Mouse (Mus musculus) intestine, embryonic 16.5 days (tissue): Measurements from ENCODE around the gene Ptges2. TPM values are rescaled to one million over a fixed set of nuclear protein-coding genes. Genes with fewer than 3 reads are reported as not detected.

ENCODE experiments used
- ATAC-seq: fragments of 200-750 bp; cut with Nextera tagmentation; 2 replicates; pipeline ENCODE4 v1.8.0; 2017; ENCODE audit warnings: moderate TSS enrichment, moderate library complexity
- H3K27ac ChIP-seq: fragments of 300-500 bp; sonication (generic); 2 replicates; pipeline ENCODE4 v1.5.1; 2014; ENCODE audit warnings: mild to moderate bottlenecking, low read length
- H3K27me3 ChIP-seq: fragments of 300-500 bp; sonication (generic); replicated peaks from 2 replicates; pipeline ENCODE4 v1.6.1; 2014; ENCODE audit warnings: low read length, control low read depth, mixed read lengths; ENCODE audit not compliant: control insufficient read depth, insufficient read depth
- H3K36me3 ChIP-seq: fragments of 300-500 bp; sonication (generic); 2 replicates; pipeline ENCODE4 v1.6.1; 2014; ENCODE audit warnings: low read length, control low read depth; ENCODE audit not compliant: control insufficient read depth, insufficient read depth
- H3K4me1 ChIP-seq: fragments of 300-500 bp; sonication (generic); 2 replicates; pipeline ENCODE4 v1.6.1; 2014; ENCODE audit warnings: low read length, control low read depth, mixed read lengths; ENCODE audit not compliant: control insufficient read depth, insufficient read depth
- H3K4me2 ChIP-seq: fragments of 300-500 bp; sonication (generic); 2 replicates; pipeline ENCODE4 v1.6.1; 2014; ENCODE audit warnings: low read depth, low read length, control low read depth
- H3K4me3 ChIP-seq: fragments of 300-500 bp; sonication (generic); 2 replicates; pipeline ENCODE4 v1.5.1; 2014; ENCODE audit warnings: mild to moderate bottlenecking, low read length
- H3K9ac ChIP-seq: fragments of 300-500 bp; sonication (generic); 2 replicates; pipeline ENCODE4 v1.6.1; 2014; ENCODE audit warnings: low read depth, low read length
- H3K9me3 ChIP-seq: fragments of 300-500 bp; sonication (generic); 2 replicates; pipeline ENCODE4 v1.6.1; 2016; ENCODE audit warnings: low read length, control low read depth; ENCODE audit not compliant: control insufficient read depth
- WGBS: fragments of 180-500 bp; shearing (Covaris S2); extraction: QIAGEN DNeasy Blood & Tissue Kit; methylation state at CpG from one replicate; pipeline ENCODE4 v1.1.7; 2014; 5-methylcytosine and 5-hydroxymethylcytosine counted together
- polyA plus RNA-seq: library from polyadenylated mRNA; unstranded; fragments of >200 nt; fragmentation: Nextera tagmentation; extraction: Ambion mirVana; gene quantifications from 2 replicates; pipeline ENCODE4 v1.2.1, GENCODE M21; 2015

Gene Ptges2
- polyA plus RNA-seq, 1 experiment from 2014 or later, result 49.8 TPM

DNA sequence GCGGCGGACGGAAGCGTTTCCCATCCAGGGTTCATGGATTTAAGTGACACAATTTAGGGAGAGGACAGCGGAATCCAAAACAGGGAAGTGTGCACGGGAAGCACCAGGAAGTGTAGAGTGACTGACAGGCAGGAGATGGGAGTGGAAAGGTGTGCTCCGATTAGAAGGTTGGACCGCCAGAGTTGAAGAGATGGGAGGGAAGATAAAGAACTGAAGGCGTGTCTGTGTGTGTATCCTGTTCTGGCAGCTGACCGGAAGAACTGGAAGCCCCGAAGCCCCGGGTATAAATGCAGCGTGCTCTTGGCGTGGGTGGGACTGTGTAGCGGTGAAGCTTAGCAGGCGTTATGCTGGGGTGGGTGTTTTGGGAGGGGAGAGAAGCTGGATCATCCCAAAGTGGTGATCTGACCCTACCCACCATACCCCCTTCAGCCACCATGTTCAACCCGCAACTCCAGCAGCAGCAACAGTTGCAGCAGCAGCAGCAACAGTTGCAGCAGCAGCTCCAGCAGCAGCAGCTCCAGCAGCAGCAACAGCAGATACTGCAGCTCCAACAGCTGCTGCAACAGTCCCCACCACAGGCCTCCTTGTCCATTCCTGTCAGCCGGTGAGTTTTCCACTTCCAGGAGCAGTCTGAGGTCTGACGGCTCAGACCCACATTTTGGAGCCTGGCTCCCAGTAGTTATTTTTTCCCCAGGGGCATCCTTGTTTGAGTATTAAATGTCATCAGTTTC is 32.2 kb upstream of the Ptges2 start:
- H3K27me3 ChIP-seq, result 0 out of 2 replicates have a peak, but pooled peaks cover 3% of the 10 kb centered on the region
- H3K4me1 ChIP-seq, result peaks cover 16% of the 10 kb centered on the region
- peak; percentile 75 for ATAC-seq
- peak overlapping the region; percentile 89 for H3K9ac ChIP-seq
- H3K27ac ChIP-seq, result peak overlapping the region; percentile 97
- no peaks in the 10 kb centered on the region for H3K9me3 ChIP-seq
- H3K36me3 ChIP-seq, result peaks cover 5% of the 10 kb centered on the region
- H3K4me3 ChIP-seq, result peak overlapping the region; percentile 79
- peak overlapping the region; percentile 81 for H3K4me2 ChIP-seq
- 7% methylated on average over 19 of the region's 19 CpGs for WGBS

DNA sequence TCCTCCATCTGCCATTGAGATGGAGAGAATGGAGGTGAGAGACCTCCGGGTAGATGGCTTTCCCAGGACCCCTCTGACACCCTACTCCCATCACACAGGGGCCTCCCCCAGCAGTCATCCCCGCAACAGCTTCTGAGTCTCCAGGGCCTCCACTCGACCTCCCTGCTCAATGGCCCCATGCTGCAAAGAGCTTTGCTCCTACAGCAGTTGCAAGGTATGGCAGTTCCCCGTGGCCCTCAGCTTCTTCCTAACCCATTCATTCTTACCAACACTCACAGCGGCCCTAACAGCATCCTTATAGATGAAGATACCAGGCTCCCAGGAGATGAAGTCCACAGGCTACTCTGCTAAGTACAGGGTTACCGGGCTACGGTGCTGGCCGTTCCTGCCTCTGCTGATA is 31.6 kb upstream of the Ptges2 start:
- Histone ChIP-seq H3K27ac (no peak overlapping the region), H3K36me3 (peaks cover 5% of the 10 kb centered on the region), H3K27me3 (0 out of 2 replicates have a peak, but pooled peaks cover 3% of the 10 kb centered on the region), H3K9me3 (no peaks in the 10 kb centered on the region), H3K4me1 (peaks cover 16% of the 10 kb centered on the region), H3K4me2 (peak overlapping the region; percentile 81), H3K9ac (peak overlapping the region; percentile 89), H3K4me3 (peak overlapping the region; percentile 79)
- no peak for ATAC-seq
- WGBS, result 77% methylated on average over 8 of the region's 8 CpGs

DNA sequence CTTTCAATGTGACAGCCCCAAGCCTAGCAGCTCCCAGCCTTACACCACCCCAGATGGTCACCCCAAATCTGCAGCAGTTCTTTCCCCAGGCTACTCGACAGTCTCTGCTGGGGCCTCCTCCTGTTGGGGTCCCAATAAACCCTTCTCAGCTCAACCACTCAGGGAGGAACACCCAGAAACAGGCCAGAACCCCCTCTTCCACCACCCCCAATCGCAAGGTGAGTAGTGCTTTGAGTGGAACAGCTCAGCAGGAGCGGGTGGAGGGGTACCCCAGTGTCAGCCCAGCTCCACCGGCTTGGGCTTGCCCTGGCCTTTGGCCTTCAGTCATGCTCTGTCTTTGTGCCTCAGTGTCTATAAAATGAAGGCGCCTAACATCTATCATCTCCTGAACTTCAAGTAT is 28.4 kb upstream of the Ptges2 start:
- Histone ChIP-seq H3K36me3 (peaks cover 16% of the 10 kb centered on the region), H3K4me1 (peaks cover 10% of the 10 kb centered on the region), H3K9ac (no peak overlapping the region), H3K9me3 (no peaks in the 10 kb centered on the region), H3K4me2 (no peak overlapping the region), H3K4me3 (no peak overlapping the region), H3K27me3 (no peaks in the 10 kb centered on the region), H3K27ac (no peak overlapping the region)
- no peak for ATAC-seq
- 94% methylated on average over 5 of the region's 5 CpGs for WGBS

- Histone ChIP-seq H3K36me3 (peaks cover 36% of the 10 kb centered on the region), H3K4me2 (no peak overlapping the region), H3K9ac (no peak overlapping the region), H3K27ac (no peak overlapping the region), H3K4me1 (peaks cover 3% of the 10 kb centered on the region), H3K9me3 (no peaks in the 10 kb centered on the region), H3K27me3 (no peaks in the 10 kb centered on the region), H3K4me3 (no peak overlapping the region)
- 91% methylated on average over 10 of the region's 10 CpGs for WGBS
- ATAC-seq, result no peak
These were observed 21.5 kb upstream of the Ptges2 start for GRCm38 (mm10) chr2:32374191-32374590.

- WGBS, result 88% methylated on average over 13 of the region's 13 CpGs
- no peak overlapping the region for H3K9ac ChIP-seq
- no peaks in the 10 kb centered on the region for H3K27me3 ChIP-seq
- peaks cover 3% of the 10 kb centered on the region for H3K4me1 ChIP-seq
- peaks cover 34% of the 10 kb centered on the region for H3K36me3 ChIP-seq
- no peaks in the 10 kb centered on the region for H3K9me3 ChIP-seq
- ATAC-seq, result no peak
- no peak overlapping the region for H3K4me2 ChIP-seq
- no peak overlapping the region for H3K4me3 ChIP-seq
- H3K27ac ChIP-seq, result no peak overlapping the region
These were observed 20.3 kb upstream of the Ptges2 start for GRCm38 (mm10) chr2:32375317-32375940.

- Histone ChIP-seq H3K4me3 (no peak overlapping the region), H3K27me3 (no peaks in the 10 kb centered on the region), H3K27ac (no peak overlapping the region), H3K36me3 (peaks cover 28% of the 10 kb centered on the region), H3K4me1 (peaks cover 7% of the 10 kb centered on the region), H3K9ac (no peak overlapping the region), H3K4me2 (no peak overlapping the region), H3K9me3 (no peaks in the 10 kb centered on the region)
- ATAC-seq, result no peak
- WGBS, result 93% methylated on average over 10 of the region's 10 CpGs
These were observed 18.7 kb upstream of the Ptges2 start for GRCm38 (mm10) chr2:32376963-32377362.

- no peaks in the 10 kb centered on the region; the same call in 1 of the 2 replicates for H3K27me3 ChIP-seq
- peaks cover 20% of the 10 kb centered on the region for H3K36me3 ChIP-seq
- ATAC-seq, result no peak
- peaks cover 4% of the 10 kb centered on the region; the same call in 1 of the 2 replicates for H3K4me1 ChIP-seq
- H3K9me3 ChIP-seq, result no peaks in the 10 kb centered on the region
- no peak overlapping the region for H3K27ac ChIP-seq
- H3K4me2 ChIP-seq, result no peak overlapping the region
- no peak overlapping the region for H3K4me3 ChIP-seq
- no peak overlapping the region for H3K9ac ChIP-seq
- 87% methylated on average over 7 of the region's 7 CpGs for WGBS
These were observed 15.6 kb upstream of the Ptges2 start for GRCm38 (mm10) chr2:32380001-32380500.

- no peak overlapping the region for H3K27ac ChIP-seq
- H3K36me3 ChIP-seq, result peaks cover 15% of the 10 kb centered on the region
- no peaks in the 10 kb centered on the region; the same call in 1 of the 2 replicates for H3K27me3 ChIP-seq
- WGBS, result 1% methylated on average over 27 of the region's 27 CpGs
- H3K4me2 ChIP-seq, result peak overlapping the region; percentile 99
- H3K9ac ChIP-seq, result peak overlapping the region; percentile 72
- H3K9me3 ChIP-seq, result no peaks in the 10 kb centered on the region
- peaks cover 4% of the 10 kb centered on the region; the same call in 1 of the 2 replicates for H3K4me1 ChIP-seq
- ATAC-seq, result peak; percentile 47; the same call in 1 of the 2 replicates
- peak overlapping the region; percentile 75 for H3K4me3 ChIP-seq
These were observed 14.4 kb upstream of the Ptges2 start for GRCm38 (mm10) chr2:32381141-32381774.

DNA sequence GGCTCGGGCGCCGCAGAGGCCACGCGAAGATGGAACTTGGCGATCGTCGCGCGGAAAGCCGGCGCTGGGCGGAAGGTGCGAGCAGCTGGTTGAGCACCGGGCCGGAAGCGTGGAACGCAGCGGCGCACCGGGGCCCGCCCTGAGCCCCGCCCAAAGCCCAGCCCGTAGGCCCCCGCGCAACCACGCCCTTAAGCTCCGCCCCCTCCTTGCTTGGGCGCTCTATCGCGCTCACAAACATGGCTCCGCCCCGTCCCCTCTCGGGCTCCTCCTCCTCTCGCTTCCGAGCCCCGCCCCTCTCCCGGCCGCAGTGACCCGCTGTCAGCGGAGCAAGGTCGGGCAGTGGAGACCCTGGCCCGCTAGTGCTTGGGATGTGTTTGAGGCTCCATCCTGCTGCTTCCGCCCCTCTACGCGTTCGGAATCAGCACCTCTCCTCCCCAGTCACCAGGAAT is 13.9 kb upstream of the Ptges2 start, which contains the start of gene 1110008P14Rik:
TSS of gene 1110008P14Rik (minus strand) at position 164 of the 449 bp plus-strand sequence.
- no peak within 1 kb of the TSS for H3K27ac ChIP-seq
- peak within 1 kb of the TSS; percentile 72 for H3K9ac ChIP-seq
- H3K36me3 ChIP-seq, result peaks cover 14% of the 10 kb centered on the region
- H3K4me2 ChIP-seq, result peak within 1 kb of the TSS; percentile 99
- no peaks in the 10 kb centered on the region; the same call in 1 of the 2 replicates for H3K27me3 ChIP-seq
- WGBS, result 1% methylated on average over 46 of the region's 47 CpGs
- peak; percentile 96 for ATAC-seq
- H3K4me1 ChIP-seq, result peaks cover 4% of the 10 kb centered on the region; the same call in 1 of the 2 replicates
- H3K9me3 ChIP-seq, result no peaks in the 10 kb centered on the region
- H3K4me3 ChIP-seq, result peak within 1 kb of the TSS; percentile 75
